Mouse (Mus musculus): Measurements from ENCODE around the gene Sox10. TPM values are rescaled to one million over a fixed set of nuclear protein-coding genes. Genes with fewer than 3 reads are reported as not detected.

Gene Sox10
- total RNA-seq, 2 experiments from 2014 or later: 22.5 to 27.0 TPM

Other genes with a start within 250 kb of the Sox10 start
- 10 to 100 TPM; 24.1 to 25.3 TPM for gene Lgals1, start 238.5 kb downstream of the Sox10 start, total RNA-seq (2021)
- gene Nol12, start 230.3 kb downstream of the Sox10 start, total RNA-seq (2021): 10 to 100 TPM; 40.9 to 41.4 TPM
- 10 to 100 TPM; 31.7 to 37.6 TPM for gene Triobp, start 217.5 kb downstream of the Sox10 start, total RNA-seq (2021)
- gene H1f0, start 136.8 kb downstream of the Sox10 start, total RNA-seq (2021): 10 to 100 TPM; 73.4 to 81.3 TPM
- under 1 TPM; 0.36 to 0.45 TPM for gene Galr3, start 123.4 kb downstream of the Sox10 start, total RNA-seq (2021)
- gene Ankrd54, start 102.3 kb downstream of the Sox10 start, total RNA-seq (2021): 10 to 100 TPM; 17.9 to 20.1 TPM
- 100 to 1,000 TPM in 1 of 2 experiments, 10 to 100 TPM in 1; 95.5 to 100 TPM for gene Eif3l, start 90.1 kb downstream of the Sox10 start, total RNA-seq (2021)
- 10 to 100 TPM; 31.4 to 34.0 TPM for gene Micall1, start 56.3 kb downstream of the Sox10 start, total RNA-seq (2021)
- gene Polr2f, start 24.2 kb downstream of the Sox10 start, total RNA-seq (2021): 100 to 1,000 TPM; 123 to 124 TPM
- 10 to 100 TPM; 12.2 to 16.5 TPM for gene 1700088E04Rik, start 24.0 kb downstream of the Sox10 start, total RNA-seq (2021)
- 10 to 100 TPM; 53.9 to 59.1 TPM for gene Pick1, start 63.9 kb upstream of the Sox10 start, total RNA-seq (2021)
- 1 to 10 TPM; 1.3 to 1.8 TPM for gene Gm49486, start 64.2 kb upstream of the Sox10 start, total RNA-seq (2021)
- under 1 TPM in 1 of 2 experiments, not detected in 1; 0.19 TPM for gene Slc16a8, start 89.5 kb upstream of the Sox10 start, total RNA-seq (2021)
- 1 to 10 TPM; 7.0 to 9.1 TPM for gene Baiap2l2, start 120.3 kb upstream of the Sox10 start, total RNA-seq (2021)
- 10 to 100 TPM; 21.9 to 22.3 TPM for gene Pla2g6, start 163.2 kb upstream of the Sox10 start, total RNA-seq (2021)
- gene Maff, start 181.4 kb upstream of the Sox10 start, total RNA-seq (2021): 1 to 10 TPM; 1.3 to 3.1 TPM
- 10 to 100 TPM; 51.2 to 54.0 TPM for gene Tmem184b, start 238.3 kb upstream of the Sox10 start, total RNA-seq (2021)

Measured in left cerebral cortex, postnatal 10 days (tissue).